Mouse (Mus musculus) testis, adult 2 months (tissue): ENCODE measurements around the gene Vav1.

Experiments used
- CTCF ChIP-seq: fragments of 200-500 bp; IDR thresholded peaks from 2 replicates; pipeline ENCODE4 v1.5.1; 2012; ENCODE audit warnings: low read depth, mild to moderate bottlenecking, inconsistent platforms, low read length, moderate library complexity; ENCODE audit not compliant: control insufficient read depth, insufficient read depth, insufficient replicate concordance
- POLR2A ChIP-seq: fragments of 200-500 bp; IDR thresholded peaks from 2 replicates; pipeline ENCODE4 v1.6.1; 2012; ENCODE audit warnings: low read depth, mild to moderate bottlenecking, inconsistent platforms, low read length, moderate library complexity; ENCODE audit not compliant: control insufficient read depth

- no peak for TF ChIP-seq POLR2A
- no peak for TF ChIP-seq CTCF
Observed at GRCm38 (mm10) chr17:57290001-57290670, 11.2 kb downstream of the Vav1 start.
